Mouse (Mus musculus): ENCODE results near the gene Rbfox3.
"Not testable (repeated sequence)": the region's sequence is repeated elsewhere in the genome, so short reads cannot be mapped to it uniquely, and the experiment has no call there.

DNA sequence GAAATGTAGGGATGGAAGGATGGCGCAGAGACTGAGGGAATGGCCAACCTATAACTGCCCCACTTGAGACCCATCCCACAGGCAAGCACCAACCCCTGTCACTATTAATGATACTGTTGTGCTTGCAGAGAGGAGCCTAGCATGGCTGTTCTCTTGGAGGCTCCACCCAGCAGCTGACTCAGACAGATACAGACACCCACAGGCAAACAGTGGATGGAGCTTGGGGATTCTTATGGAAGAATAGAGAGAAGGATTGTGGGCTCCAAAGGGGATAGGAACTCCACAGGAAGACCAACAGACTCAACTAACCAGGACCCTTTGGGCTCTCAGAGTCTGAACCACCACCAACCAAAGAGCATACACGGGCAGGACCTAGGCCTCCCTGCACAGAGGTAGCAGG lies 136.6 kb downstream of the Rbfox3 start:
- not testable (repeated sequence) for TF ChIP-seq GATA1 (IDR thresholded peaks at IDR 0.05; ENCODE audit: borderline replicate concordance, low read length); CTCF (IDR thresholded peaks at IDR 0.05; ENCODE audit: low read depth, low read length)

Measured in G1E (cell line).